Mouse (Mus musculus) bone marrow, adult 2 months (tissue): ENCODE data around the gene Rgs12. TPM values are rescaled to one million over a fixed set of nuclear protein-coding genes. Genes with fewer than 3 reads are reported as not detected.

Experiments
- H3K27ac ChIP-seq: fragments of 200-500 bp; 2 replicates; pipeline ENCODE4 v1.5.1; 2012; ENCODE audit warnings: low read depth, mild to moderate bottlenecking, control low read depth, inconsistent platforms, low read length; ENCODE audit not compliant: control insufficient read depth, poor library complexity, insufficient read depth
- H3K4me1 ChIP-seq: fragments of 200-500 bp; 2 replicates; pipeline ENCODE4 v1.6.1; 2011; ENCODE audit warnings: low read length; ENCODE audit not compliant: control insufficient read depth, insufficient read depth
- H3K4me3 ChIP-seq: fragments of 200-500 bp; replicated peaks from 2 replicates; pipeline ENCODE3; 2011; ENCODE audit warnings: mild to moderate bottlenecking, low read depth, low read length, control low read depth; ENCODE audit not compliant: control insufficient read depth
- CTCF ChIP-seq: fragments of 200-500 bp; IDR thresholded peaks from 2 replicates; pipeline ENCODE4 v1.5.1; 2011; ENCODE audit warnings: low read length, control low read depth; ENCODE audit not compliant: control insufficient read depth, insufficient read depth
- POLR2A ChIP-seq: fragments of 200-500 bp; IDR thresholded peaks from 2 replicates; pipeline ENCODE4 v1.6.1; 2011; ENCODE audit warnings: low read depth, mild to moderate bottlenecking, control low read depth, low read length, borderline replicate concordance; ENCODE audit not compliant: control insufficient read depth
- WGBS: fragments of 180-500 bp; shearing (Covaris S2); methylation state at CpG from one replicate; pipeline ENCODE4 v1.1.7; 2018; 5-methylcytosine and 5-hydroxymethylcytosine counted together
- polyA plus RNA-seq: library from polyadenylated mRNA; stranded (reverse); fragments of >200 nt; gene quantifications from 2 replicates; pipeline ENCODE4 v1.2.4, GENCODE M21; 2011; ENCODE audit warnings: low replicate concordance; ENCODE audit not compliant: missing spikeins, insufficient read depth, insufficient read length

Rgs12 gene
- polyA plus RNA-seq, 1 experiment: 56.9 TPM

DNA sequence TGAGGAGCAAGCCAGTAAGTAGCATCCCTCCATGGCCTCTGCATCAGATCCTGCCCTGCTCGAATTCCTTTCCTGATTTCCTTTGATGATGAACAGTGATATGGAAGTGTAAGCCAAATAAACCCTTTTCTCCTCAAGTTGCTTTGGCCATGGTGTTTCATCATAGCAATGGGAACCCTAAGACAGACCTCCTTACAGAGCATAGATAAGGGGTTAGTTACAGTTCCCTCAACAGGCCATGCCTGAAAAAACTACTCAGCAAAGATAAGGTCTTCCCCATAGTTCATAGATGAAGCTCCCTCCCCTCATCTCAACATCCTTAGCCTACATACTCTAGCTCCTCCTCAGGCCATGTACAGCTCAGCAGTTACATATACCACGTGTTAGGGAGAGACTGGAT is 35.7 kb downstream of the Rgs12 start:
- H3K27ac ChIP-seq: no peak overlapping the region

DNA sequence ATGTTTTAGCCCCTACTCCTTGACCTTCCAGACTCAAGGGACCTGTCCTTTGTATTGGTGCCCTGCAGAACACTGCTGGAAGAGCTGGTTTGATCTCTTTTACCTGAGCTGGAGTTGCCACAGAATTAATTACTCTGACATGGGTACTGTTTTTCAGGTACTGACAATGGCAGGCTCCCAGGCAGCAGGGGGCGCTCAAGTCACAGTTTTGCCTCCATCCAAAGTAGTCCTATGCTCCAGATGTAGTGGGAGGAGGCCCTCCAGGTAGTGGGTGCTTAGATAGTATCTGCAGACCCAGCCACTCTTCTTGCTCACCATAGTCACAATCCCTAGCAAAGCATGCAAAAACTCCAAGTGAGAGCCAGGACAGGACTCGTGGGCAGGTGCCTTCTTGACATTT is 36.6 kb downstream of the Rgs12 start:
- Histone ChIP-seq H3K27ac (no peak overlapping the region), H3K4me3 (no peak overlapping the region), H3K4me1 (0 out of 2 replicates have a peak, but pooled peaks cover 4% of the 10 kb centered on the region)
- no peak for TF ChIP-seq POLR2A
- TF ChIP-seq CTCF: peak; percentile 82
- 29% methylated on average over 2 of the region's 2 CpGs for WGBS

More for the DNA sequence above, 35.7 kb downstream of the Rgs12 start:
- Histone ChIP-seq H3K4me3 (no peak overlapping the region), H3K4me1 (0 out of 2 replicates have a peak, but pooled peaks cover 4% of the 10 kb centered on the region)
- WGBS: 72% methylated on average over 2 of the region's 2 CpGs
- TF ChIP-seq POLR2A (no peak), CTCF (no peak)

DNA sequence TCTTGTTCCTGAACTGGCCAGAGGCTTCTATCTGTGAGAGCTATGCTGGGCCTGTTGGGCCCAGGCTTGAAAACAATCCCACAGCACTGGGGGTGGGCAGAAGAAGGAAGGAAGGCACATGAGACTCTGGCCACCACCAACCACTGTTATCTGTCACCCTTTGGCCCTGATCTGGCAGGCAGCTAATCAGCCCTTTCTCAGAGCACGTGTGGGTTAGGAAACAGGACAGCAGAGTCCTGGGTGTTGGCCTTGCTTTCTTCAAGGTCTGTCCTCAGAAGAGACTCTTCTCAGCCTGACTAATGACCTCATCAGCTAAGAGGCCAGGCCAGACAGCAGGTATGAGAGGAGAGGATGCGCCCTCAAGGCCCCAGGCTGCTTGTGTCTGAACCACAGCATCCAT is 38.2 kb downstream of the Rgs12 start:
- Histone ChIP-seq H3K4me1 (0 out of 2 replicates have a peak, but pooled peaks cover 4% of the 10 kb centered on the region), H3K27ac (no peak overlapping the region), H3K4me3 (no peak overlapping the region)
- WGBS: 47% methylated on average over 2 of the region's 2 CpGs
- TF ChIP-seq POLR2A (no peak), CTCF (no peak)

GRCm38 (mm10) chr5:34988690-34989089 is 39.4 kb downstream of the Rgs12 start:
- no peak overlapping the region for H3K27ac ChIP-seq
- TF ChIP-seq POLR2A (no peak), CTCF (no peak)
- H3K4me1 ChIP-seq: 0 out of 2 replicates have a peak, but pooled peaks cover 4% of the 10 kb centered on the region
- 93% methylated on average over 5 of the region's 5 CpGs for WGBS
- no peak overlapping the region for H3K4me3 ChIP-seq

DNA sequence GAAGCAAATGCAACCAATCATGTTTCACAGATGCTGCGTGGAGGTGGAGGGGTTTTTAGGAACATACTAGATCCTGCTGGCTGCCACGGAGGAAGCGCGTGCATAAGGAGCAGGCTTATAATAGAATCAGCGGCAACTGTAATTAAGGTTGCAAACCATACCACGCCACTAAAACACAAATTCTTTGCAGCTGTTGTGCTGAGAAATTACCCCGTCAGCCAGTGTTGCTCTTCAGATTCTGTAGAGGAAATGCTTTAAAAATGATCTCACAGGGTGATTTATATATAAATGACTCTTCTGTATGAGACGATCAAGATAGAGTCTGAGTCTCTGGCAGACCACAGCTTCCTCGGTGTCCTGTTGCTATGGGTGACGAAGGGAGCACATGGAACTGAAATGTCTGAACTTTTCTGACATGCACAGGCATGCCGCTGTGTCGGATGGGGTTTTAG is 40.1 kb downstream of the Rgs12 start:
- Histone ChIP-seq H3K27ac (no peak overlapping the region), H3K4me3 (no peak overlapping the region), H3K4me1 (0 out of 2 replicates have a peak, but pooled peaks cover 4% of the 10 kb centered on the region)
- 55% methylated on average over 12 of the region's 12 CpGs for WGBS
- no peak for TF ChIP-seq CTCF
- no peak for TF ChIP-seq POLR2A

GRCm38 (mm10) chr5:34998754-34999153 is 49.5 kb downstream of the Rgs12 start:
- H3K27ac ChIP-seq: no peak overlapping the region
- 34% methylated on average over 3 of the region's 3 CpGs for WGBS
- no peaks in the 10 kb centered on the region; the same call in 1 of the 2 replicates for H3K4me1 ChIP-seq
- TF ChIP-seq POLR2A (no peak), CTCF (no peak)
- no peak overlapping the region for H3K4me3 ChIP-seq

DNA sequence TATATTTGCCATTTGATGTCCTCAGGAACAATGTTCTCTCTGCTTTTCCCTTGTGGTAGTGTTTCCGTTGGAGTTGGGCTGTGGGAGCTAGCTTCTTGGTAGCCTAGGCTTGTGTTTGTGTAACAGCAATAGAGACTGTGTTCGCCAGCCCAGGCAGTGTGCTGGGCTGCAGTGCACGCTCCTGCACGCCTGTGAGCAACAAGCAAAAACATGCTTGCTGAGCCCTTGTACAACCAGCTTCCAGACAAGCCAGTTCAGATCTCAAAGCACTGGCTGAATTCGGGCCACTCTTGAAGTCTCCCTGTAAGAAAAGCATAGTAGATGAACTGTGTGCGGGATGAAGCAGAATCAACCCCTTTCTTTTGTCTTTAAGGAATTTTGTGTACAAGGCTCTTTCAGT is 50.0 kb downstream of the Rgs12 start:
- Histone ChIP-seq H3K4me1 (no peaks in the 10 kb centered on the region; the same call in 1 of the 2 replicates), H3K4me3 (no peak overlapping the region), H3K27ac (no peak overlapping the region)
- 93% methylated on average over 6 of the region's 6 CpGs for WGBS
- TF ChIP-seq POLR2A (no peak), CTCF (no peak)

- Histone ChIP-seq H3K27ac (no peak overlapping the region), H3K4me3 (no peak overlapping the region), H3K4me1 (no peaks in the 10 kb centered on the region; the same call in 1 of the 2 replicates)
- no peak for TF ChIP-seq CTCF
Observed at GRCm38 (mm10) chr5:35000323-35000722, 51.1 kb downstream of the Rgs12 start.

GRCm38 (mm10) chr5:35001144-35001543 is 51.9 kb downstream of the Rgs12 start:
- Histone ChIP-seq H3K27ac (no peak overlapping the region), H3K4me1 (no peaks in the 10 kb centered on the region; the same call in 1 of the 2 replicates), H3K4me3 (no peak overlapping the region)
- TF ChIP-seq CTCF (no peak), POLR2A (no peak)
- WGBS: 33% methylated on average over 3 of the region's 3 CpGs
